Mouse (Mus musculus) MEL (cell line): ENCODE measurements at regions not wholly inside any gene's neighbourhood (a gene's known extent, or its start where the extent isn't known, plus 50 kb on each side); places are given as distances from the start of the nearest gene placed in this dataset.

Experiments
- DNase-seq: peaks from one replicate; pipeline ENCODE4 v3.0.0; 2011; ENCODE audit warnings: low read depth, low spot score
- H3K27ac ChIP-seq: 2 replicates; pipeline ENCODE4 v1.5.1; 2012; ENCODE audit warnings: low read depth, mild to moderate bottlenecking, control low read depth, low read length, moderate library complexity; ENCODE audit not compliant: control insufficient read depth
- H3K27me3 ChIP-seq, 2 experiments: fragments of 150-350 bp in 1 of 2; sonication (generic) in 1 of 2; 2 replicates each; pipeline ENCODE4 v1.6.1; 2012; ENCODE audit warnings: low read length in 2 of 2, mild to moderate bottlenecking in 2 of 2, improper control_type of control experiment in 1 of 2, moderate library complexity in 1 of 2; ENCODE audit not compliant: insufficient read depth in 2 of 2, control insufficient read depth in 1 of 2
- H3K36me3 ChIP-seq, 2 experiments: 2 replicates each; pipeline ENCODE4 v1.6.1; 2012 to 2014; ENCODE audit warnings: low read length in 2 of 2, improper control_type of control experiment in 1 of 2, inconsistent platforms in 1 of 2, mild to moderate bottlenecking in 1 of 2; ENCODE audit not compliant: insufficient read depth in 2 of 2, control insufficient read depth in 1 of 2
- H3K4me1 ChIP-seq, 2 experiments: fragments of 150-350 bp in 1 of 2; sonication (generic) in 1 of 2; 2 replicates each; pipeline ENCODE4 v1.6.1; 2012; ENCODE audit warnings: low read length in 2 of 2, improper control_type of control experiment in 1 of 2, mild to moderate bottlenecking in 1 of 2; ENCODE audit not compliant: insufficient read depth in 2 of 2, control insufficient read depth in 1 of 2
- H3K4me3 ChIP-seq, 2 experiments: fragments of 150-350 bp in 1 of 2; sonication (generic) in 1 of 2; 2 replicates each; pipeline ENCODE4 v1.5.1; 2012; ENCODE audit warnings: low read depth in 2 of 2, low read length in 2 of 2, mild to moderate bottlenecking in 2 of 2, moderate library complexity in 2 of 2, control low read depth in 1 of 2, improper control_type of control experiment in 1 of 2; ENCODE audit not compliant: control insufficient read depth in 1 of 2, insufficient read depth in 1 of 2
- H3K79me2 ChIP-seq: 2 replicates; pipeline ENCODE4 v1.6.1; 2012; ENCODE audit warnings: mild to moderate bottlenecking, low read length, moderate library complexity; ENCODE audit not compliant: control insufficient read depth, poor library complexity, insufficient read depth
- H3K9ac ChIP-seq: 2 replicates; pipeline ENCODE4 v1.6.1; 2012; ENCODE audit warnings: low read depth, mild to moderate bottlenecking, control low read depth, low read length, moderate library complexity; ENCODE audit not compliant: control insufficient read depth, poor library complexity, severe bottlenecking
- H3K9me3 ChIP-seq: fragments of 150-350 bp; sonication (generic); replicated peaks from 2 replicates; pipeline ENCODE4 v1.6.1; 2012; ENCODE audit warnings: mild to moderate bottlenecking, low read length, improper control_type of control experiment, moderate library complexity; ENCODE audit not compliant: insufficient read depth
- CHD1 ChIP-seq: IDR thresholded peaks from 2 replicates; pipeline ENCODE4 v1.6.1; 2012; ENCODE audit warnings: low read depth, mild to moderate bottlenecking, inconsistent platforms, low read length, improper control_type of control experiment
- CTCF ChIP-seq, 3 experiments: IDR thresholded peaks in 2 of 3; conservative IDR thresholded peaks in 1 of 3; 2 replicates each; pipeline ENCODE4 v1.5.1; 2011 to 2012; ENCODE audit warnings: low read length in 3 of 3, low read depth in 2 of 3, mild to moderate bottlenecking in 2 of 3, improper control_type of control experiment in 1 of 3, inconsistent platforms in 1 of 3, mixed read lengths in 1 of 3, moderate library complexity in 1 of 3; ENCODE audit not compliant: control insufficient read depth in 1 of 3, insufficient read depth in 1 of 3, poor library complexity in 1 of 3, severe bottlenecking in 1 of 3
- EP300 ChIP-seq, 2 experiments: IDR thresholded peaks; 2 replicates each; pipeline ENCODE4 v1.6.1; 2011; ENCODE audit warnings: improper control_type of control experiment in 2 of 2, low read length in 2 of 2, low read depth in 1 of 2, mild to moderate bottlenecking in 1 of 2
- GATA1 ChIP-seq: IDR thresholded peaks from 2 replicates; pipeline ENCODE4 v1.6.1; 2011; ENCODE audit warnings: low read depth, low read length, improper control_type of control experiment
- HCFC1 ChIP-seq: IDR thresholded peaks from 2 replicates; pipeline ENCODE4 v1.6.1; 2012; ENCODE audit warnings: low read depth, mild to moderate bottlenecking, inconsistent platforms, low read length, improper control_type of control experiment, moderate library complexity
- JUND ChIP-seq: IDR thresholded peaks from 2 replicates; pipeline ENCODE4 v1.6.1; 2011; ENCODE audit warnings: low read depth, mild to moderate bottlenecking, improper control_type of control experiment, low read length
- KAT2A ChIP-seq: conservative IDR thresholded peaks from 2 replicates; pipeline ENCODE4 v1.6.1; 2012; ENCODE audit warnings: low read depth, low read length, improper control_type of control experiment, inconsistent platforms
- MAFK ChIP-seq: IDR thresholded peaks from 2 replicates; pipeline ENCODE4 v1.6.1; 2011; ENCODE audit warnings: low read depth, mild to moderate bottlenecking, low read length, improper control_type of control experiment, borderline replicate concordance
- MAZ ChIP-seq: IDR thresholded peaks from 2 replicates; pipeline ENCODE4 v1.6.1; 2012; ENCODE audit warnings: low read depth, mild to moderate bottlenecking, inconsistent platforms, low read length, improper control_type of control experiment
- MYB ChIP-seq: IDR thresholded peaks from 2 replicates; pipeline ENCODE4 v1.6.1; 2011; ENCODE audit warnings: mild to moderate bottlenecking, low read depth, low read length, improper control_type of control experiment
- MYC ChIP-seq: IDR thresholded peaks from 2 replicates; pipeline ENCODE4 v1.6.1; 2011; ENCODE audit warnings: low read depth, mild to moderate bottlenecking, low read length, improper control_type of control experiment, moderate library complexity
- POLR2A ChIP-seq, 2 experiments: IDR thresholded peaks; 2 replicates each; pipeline ENCODE4 v1.6.1; 2011 to 2012; ENCODE audit warnings: low read length in 2 of 2, mild to moderate bottlenecking in 2 of 2, control low read depth in 1 of 2, improper control_type of control experiment in 1 of 2, low read depth in 1 of 2, moderate library complexity in 1 of 2; ENCODE audit not compliant: control insufficient read depth in 1 of 2, insufficient read depth in 1 of 2, poor library complexity in 1 of 2
- POLR2AphosphoS2 ChIP-seq: IDR thresholded peaks from 2 replicates; pipeline ENCODE4 v1.6.1; 2011; ENCODE audit warnings: low read length, improper control_type of control experiment
- POLR2AphosphoS5 ChIP-seq: IDR thresholded peaks from 2 replicates; pipeline ENCODE4 v1.6.1; 2012; ENCODE audit warnings: low read depth, borderline replicate concordance, mild to moderate bottlenecking, inconsistent platforms, low read length, moderate library complexity, mixed read lengths
- RCOR1 ChIP-seq: IDR thresholded peaks from 2 replicates; pipeline ENCODE4 v1.6.1; 2012; ENCODE audit warnings: low read depth, mild to moderate bottlenecking, inconsistent platforms, low read length, improper control_type of control experiment
- TAL1 ChIP-seq: IDR thresholded peaks from 2 replicates; pipeline ENCODE4 v1.6.1; 2012; ENCODE audit warnings: mild to moderate bottlenecking, inconsistent platforms, low read length, moderate library complexity, mixed read lengths
- TBP ChIP-seq: IDR thresholded peaks from 2 replicates; pipeline ENCODE4 v1.8.0; 2011; ENCODE audit warnings: low read depth, low read length, improper control_type of control experiment
- UBTF ChIP-seq: IDR thresholded peaks from 2 replicates; pipeline ENCODE4 v1.6.1; 2012; ENCODE audit warnings: low read depth, mild to moderate bottlenecking, inconsistent platforms, low read length, improper control_type of control experiment, moderate library complexity, borderline replicate concordance; ENCODE audit not compliant: insufficient read depth
- USF1 ChIP-seq: IDR thresholded peaks from 2 replicates; pipeline ENCODE4 v1.6.1; 2014; ENCODE audit warnings: low read depth, mild to moderate bottlenecking, inconsistent platforms, low read length, improper control_type of control experiment, moderate library complexity
- USF2 ChIP-seq, 2 experiments: IDR thresholded peaks; 2 replicates each; pipeline ENCODE4 v1.6.1; 2011 to 2012; ENCODE audit warnings: improper control_type of control experiment in 2 of 2, low read length in 2 of 2, borderline replicate concordance in 1 of 2, inconsistent platforms in 1 of 2, low read depth in 1 of 2, mild to moderate bottlenecking in 1 of 2; ENCODE audit not compliant: insufficient read depth in 1 of 2
- ZNF384 ChIP-seq: IDR thresholded peaks from 2 replicates; pipeline ENCODE4 v1.6.1; 2012; ENCODE audit warnings: low read depth, mild to moderate bottlenecking, inconsistent platforms, low read length, improper control_type of control experiment

DNA sequence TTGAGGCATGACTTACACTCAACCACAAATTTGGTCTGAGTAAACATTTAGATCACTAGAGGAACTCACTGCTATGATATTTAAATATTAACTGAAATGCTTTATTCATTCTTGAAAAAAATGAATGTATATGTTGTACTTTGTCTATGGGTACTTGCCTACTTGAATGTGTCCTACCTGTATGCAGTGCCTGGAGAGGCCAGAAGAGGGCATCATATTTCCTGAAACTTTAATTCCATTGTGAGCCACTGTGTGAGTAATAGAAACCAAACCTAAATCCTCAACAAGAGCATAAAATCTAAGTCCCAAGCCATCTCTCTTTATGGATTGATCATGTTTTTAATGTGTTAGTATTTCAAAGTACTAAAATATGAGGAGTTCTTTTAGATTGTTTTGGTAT, 1252.4 kb upstream of the Lrrtm3 start:
- no peaks in the 10 kb centered on the region for H3K4me1 ChIP-seq
- TF ChIP-seq POLR2A (IDR thresholded peaks at IDR 0.05; ENCODE audit: control insufficient read depth in 1 of 2, insufficient read depth in 1 of 2, low read depth in 1 of 2, low read length in 2 of 2, poor library complexity in 1 of 2) (no peak), POLR2AphosphoS5 (no peak), RCOR1 (no peak), CTCF (IDR thresholded peaks at IDR 0.05 in 2 of 3, conservative IDR thresholded peaks at IDR 0.05 in 1 of 3; ENCODE audit: control insufficient read depth in 1 of 3, insufficient read depth in 1 of 3, low read depth in 2 of 3, low read length in 3 of 3, poor library complexity in 1 of 3, severe bottlenecking in 1 of 3) (peak in 1 of 3 experiments; percentile 12; a peak in 1 of 6 replicates), USF1 (no peak), TBP (no peak), MAZ (no peak)
- H3K79me2 ChIP-seq: no peaks in the 10 kb centered on the region
- H3K36me3 ChIP-seq: no peaks in the 10 kb centered on the region
- no peak overlapping the region for H3K9ac ChIP-seq
- no peak overlapping the region for H3K27ac ChIP-seq
- no peaks in the 10 kb centered on the region for H3K9me3 ChIP-seq
- H3K4me3 ChIP-seq: no peak overlapping the region
- H3K27me3 ChIP-seq: no peaks in the 10 kb centered on the region
- DNase-seq: peak; percentile 13

DNA sequence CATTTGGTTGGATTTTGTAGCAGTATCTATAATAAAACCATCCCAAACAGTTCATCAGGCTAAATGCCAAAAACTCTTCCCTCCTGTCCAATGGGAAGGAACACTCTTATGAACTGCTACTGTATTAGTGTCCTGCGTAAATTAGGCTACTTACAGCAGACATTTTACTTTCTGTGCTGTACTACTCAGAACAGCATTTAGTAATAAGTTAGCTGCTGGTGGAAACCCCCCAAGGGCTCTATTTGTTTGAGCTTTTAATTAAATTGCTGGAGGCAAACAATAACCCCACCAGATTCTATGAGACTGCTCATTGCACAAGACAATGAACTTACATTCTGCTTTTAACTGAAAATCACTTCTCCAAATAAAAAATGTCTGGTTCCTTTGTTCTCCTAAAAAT, 1240.3 kb upstream of the Lrrtm3 start:
- no peak overlapping the region for H3K9ac ChIP-seq
- no peak overlapping the region for H3K4me3 ChIP-seq
- TF ChIP-seq MYB (no peak), GATA1 (no peak), USF1 (no peak), USF2 (IDR thresholded peaks at IDR 0.05; ENCODE audit: borderline replicate concordance in 1 of 2, insufficient read depth in 1 of 2, low read depth in 1 of 2, low read length in 2 of 2) (no peak), KAT2A (no peak), MAFK (no peak), MYC (no peak), HCFC1 (no peak), CHD1 (no peak), POLR2AphosphoS2 (no peak), UBTF (no peak), JUND (no peak), TAL1 (no peak), ZNF384 (no peak), EP300 (IDR thresholded peaks at IDR 0.05; ENCODE audit: low read depth in 1 of 2, low read length in 2 of 2) (no peak)
- no peaks in the 10 kb centered on the region for H3K27me3 ChIP-seq
- H3K27ac ChIP-seq: no peak overlapping the region
- DNase-seq: no peak
- no peaks in the 10 kb centered on the region for H3K36me3 ChIP-seq
- no peaks in the 10 kb centered on the region for H3K9me3 ChIP-seq
- no peaks in the 10 kb centered on the region for H3K4me1 ChIP-seq
- no peaks in the 10 kb centered on the region for H3K79me2 ChIP-seq
